Mouse (Mus musculus) layer of hippocampus, adult 9-10 months (tissue): ENCODE data around the gene Mbnl1.
A peak's percentile ranks its signal among the peaks of the same experiment; 100 is the strongest.

Experiments used
- DNase-seq: peaks from one replicate; pipeline ENCODE4 v3.0.0; 2022; ENCODE audit warnings: low spot score

Gene Mbnl1

GRCm38 (mm10) chr3:60613121-60613520 lies 140.5 kb downstream of the Mbnl1 start:
- no peak for DNase-seq

- no peak for DNase-seq
Observed at GRCm38 (mm10) chr3:60614516-60614915, 141.9 kb downstream of the Mbnl1 start.

- DNase-seq, result no peak
Observed at GRCm38 (mm10) chr3:60615057-60615606, 142.5 kb downstream of the Mbnl1 start.

- DNase-seq, result no peak
Observed at GRCm38 (mm10) chr3:60615615-60616014, 143.0 kb downstream of the Mbnl1 start.

GRCm38 (mm10) chr3:60616147-60616546 lies 143.5 kb downstream of the Mbnl1 start:
- DNase-seq, result no peak

- no peak for DNase-seq
Observed at GRCm38 (mm10) chr3:60617643-60618042, 145.0 kb downstream of the Mbnl1 start.

- peak; percentile 74 for DNase-seq
Observed at GRCm38 (mm10) chr3:60620236-60620635, 147.6 kb downstream of the Mbnl1 start.

GRCm38 (mm10) chr3:60631183-60631582 lies 158.6 kb downstream of the Mbnl1 start:
- no peak for DNase-seq

GRCm38 (mm10) chr3:60631754-60632153 lies 159.1 kb downstream of the Mbnl1 start:
- DNase-seq, result no peak

GRCm38 (mm10) chr3:60632796-60633466 lies 160.3 kb downstream of the Mbnl1 start:
- DNase-seq, result no peak

GRCm38 (mm10) chr3:60638530-60638929 lies 165.9 kb downstream of the Mbnl1 start:
- no peak for DNase-seq

GRCm38 (mm10) chr3:60639135-60639534 lies 166.5 kb downstream of the Mbnl1 start:
- DNase-seq, result no peak

- no peak for DNase-seq
Observed at GRCm38 (mm10) chr3:60642227-60642626, 169.6 kb downstream of the Mbnl1 start.

GRCm38 (mm10) chr3:60645531-60645930 lies 172.9 kb downstream of the Mbnl1 start:
- no peak for DNase-seq

GRCm38 (mm10) chr3:60648293-60648692 lies 175.7 kb downstream of the Mbnl1 start:
- no peak for DNase-seq

- no peak for DNase-seq
Observed at GRCm38 (mm10) chr3:60660762-60661161, 188.1 kb downstream of the Mbnl1 start.
